Mouse (Mus musculus): ENCODE results near the gene Grk4. TPM values are rescaled to one million over a fixed set of nuclear protein-coding genes. Genes with fewer than 3 reads are reported as not detected.

Grk4 gene
- polyA plus RNA-seq, 1 experiment from 2014 or later, result 3.6 TPM

GRCm38 (mm10) chr5:34652961-34653360 is 7.2 kb upstream of the Grk4 start:
- Histone ChIP-seq H3K4me3 (no peak overlapping the region), H3K9me3 (replicated peaks) (no peaks in the 10 kb centered on the region), H3K9ac (no peak overlapping the region), H3K36me3 (peaks cover 90% of the 10 kb centered on the region), H3K4me1 (replicated peaks) (peaks cover 13% of the 10 kb centered on the region), H3K27ac (ENCODE audit: poor library complexity, severe bottlenecking) (no peak overlapping the region), H3K27me3 (replicated peaks) (no peaks in the 10 kb centered on the region), H3K4me2 (no peak overlapping the region)
- WGBS, result 88% methylated on average over 5 of the region's 5 CpGs
- no peak for ATAC-seq (ENCODE audit: insufficient number of reproducible peaks, low FRiP score)

- Histone ChIP-seq H3K9ac (no peak overlapping the region), H3K27me3 (replicated peaks) (no peaks in the 10 kb centered on the region), H3K27ac (ENCODE audit: poor library complexity, severe bottlenecking) (no peak overlapping the region), H3K36me3 (peaks cover 73% of the 10 kb centered on the region), H3K9me3 (replicated peaks) (no peaks in the 10 kb centered on the region), H3K4me3 (no peak overlapping the region), H3K4me2 (no peak overlapping the region), H3K4me1 (replicated peaks) (peaks cover 19% of the 10 kb centered on the region)
- 54% methylated on average over 9 of the region's 9 CpGs for WGBS
- ATAC-seq (ENCODE audit: insufficient number of reproducible peaks, low FRiP score), result no peak
Measured at GRCm38 (mm10) chr5:34654881-34655280, 5.3 kb upstream of the Grk4 start.

- no peak for ATAC-seq (ENCODE audit: insufficient number of reproducible peaks, low FRiP score)
- Histone ChIP-seq H3K36me3 (peaks cover 46% of the 10 kb centered on the region), H3K9me3 (replicated peaks) (no peaks in the 10 kb centered on the region), H3K9ac (no peak overlapping the region), H3K27me3 (replicated peaks) (no peaks in the 10 kb centered on the region), H3K4me2 (no peak overlapping the region), H3K27ac (ENCODE audit: poor library complexity, severe bottlenecking) (no peak overlapping the region), H3K4me3 (no peak overlapping the region), H3K4me1 (replicated peaks) (peaks cover 22% of the 10 kb centered on the region)
- 88% methylated on average over 8 of the region's 8 CpGs for WGBS
Measured at GRCm38 (mm10) chr5:34657556-34657955, 2.6 kb upstream of the Grk4 start.

- Histone ChIP-seq H3K36me3 (peaks cover 16% of the 10 kb centered on the region), H3K4me2 (peak overlapping the region; percentile 70), H3K27ac (ENCODE audit: poor library complexity, severe bottlenecking) (peak overlapping the region; percentile 88), H3K9me3 (replicated peaks) (no peaks in the 10 kb centered on the region), H3K9ac (peak overlapping the region; percentile 75), H3K4me1 (replicated peaks) (peaks cover 9% of the 10 kb centered on the region), H3K4me3 (peak overlapping the region; percentile 75), H3K27me3 (replicated peaks) (no peaks in the 10 kb centered on the region)
- under 1% methylated on average over 56 of the region's 57 CpGs for WGBS
- no peak for ATAC-seq (ENCODE audit: insufficient number of reproducible peaks, low FRiP score)
Measured at GRCm38 (mm10) chr5:34660591-34661130, 482 bp downstream of the Grk4 start.

GRCm38 (mm10) chr5:34661909-34662308 is 1.7 kb downstream of the Grk4 start:
- H3K27me3 ChIP-seq (replicated peaks), result no peaks in the 10 kb centered on the region
- H3K4me3 ChIP-seq, result no peak overlapping the region
- H3K9ac ChIP-seq, result no peak overlapping the region
- ATAC-seq (ENCODE audit: insufficient number of reproducible peaks, low FRiP score), result no peak
- H3K4me2 ChIP-seq, result no peak overlapping the region
- H3K27ac ChIP-seq (ENCODE audit: poor library complexity, severe bottlenecking), result no peak overlapping the region
- peaks cover 9% of the 10 kb centered on the region for H3K4me1 ChIP-seq (replicated peaks)
- peaks cover 7% of the 10 kb centered on the region; the same call in 1 of the 2 replicates for H3K36me3 ChIP-seq
- H3K9me3 ChIP-seq (replicated peaks), result no peaks in the 10 kb centered on the region
- WGBS, result 78% methylated on average over 4 of the region's 4 CpGs

GRCm38 (mm10) chr5:34663231-34663630 is 3.1 kb downstream of the Grk4 start:
- ATAC-seq (ENCODE audit: insufficient number of reproducible peaks, low FRiP score), result no peak
- no peaks in the 10 kb centered on the region for H3K9me3 ChIP-seq (replicated peaks)
- H3K4me2 ChIP-seq, result no peak overlapping the region
- no peaks in the 10 kb centered on the region for H3K27me3 ChIP-seq (replicated peaks)
- 79% methylated on average over 2 of the region's 2 CpGs for WGBS
- no peaks in the 10 kb centered on the region for H3K36me3 ChIP-seq
- H3K27ac ChIP-seq (ENCODE audit: poor library complexity, severe bottlenecking), result no peak overlapping the region
- H3K9ac ChIP-seq, result no peak overlapping the region
- H3K4me1 ChIP-seq (replicated peaks), result peaks cover 9% of the 10 kb centered on the region
- H3K4me3 ChIP-seq, result no peak overlapping the region

GRCm38 (mm10) chr5:34669493-34669892 is 9.3 kb downstream of the Grk4 start:
- no peak overlapping the region for H3K4me3 ChIP-seq
- no peak for ATAC-seq (ENCODE audit: insufficient number of reproducible peaks, low FRiP score)

GRCm38 (mm10) chr5:34670280-34670679 is 10.1 kb downstream of the Grk4 start:
- peaks cover 18% of the 10 kb centered on the region for H3K36me3 ChIP-seq
- no peaks in the 10 kb centered on the region for H3K9me3 ChIP-seq (replicated peaks)
- H3K27me3 ChIP-seq (replicated peaks), result no peaks in the 10 kb centered on the region
- H3K9ac ChIP-seq, result no peak overlapping the region
- no peaks in the 10 kb centered on the region for H3K4me1 ChIP-seq (replicated peaks)
- no peak overlapping the region for H3K27ac ChIP-seq (ENCODE audit: poor library complexity, severe bottlenecking)
- no peak overlapping the region for H3K4me2 ChIP-seq
- no peak overlapping the region for H3K4me3 ChIP-seq
- no peak for ATAC-seq (ENCODE audit: insufficient number of reproducible peaks, low FRiP score)
- WGBS, result 79% methylated on average over 4 of the region's 4 CpGs

More at GRCm38 (mm10) chr5:34669493-34669892, 9.3 kb downstream of the Grk4 start:
- WGBS, result 69% methylated on average over 2 of the region's 2 CpGs
- H3K4me2 ChIP-seq, result no peak overlapping the region
- peaks cover 18% of the 10 kb centered on the region for H3K36me3 ChIP-seq
- no peak overlapping the region for H3K27ac ChIP-seq (ENCODE audit: poor library complexity, severe bottlenecking)
- H3K9ac ChIP-seq, result no peak overlapping the region
- no peaks in the 10 kb centered on the region for H3K4me1 ChIP-seq (replicated peaks)
- no peaks in the 10 kb centered on the region for H3K27me3 ChIP-seq (replicated peaks)
- H3K9me3 ChIP-seq (replicated peaks), result no peaks in the 10 kb centered on the region

GRCm38 (mm10) chr5:34689868-34690267 is 29.7 kb downstream of the Grk4 start:
- no peaks in the 10 kb centered on the region for H3K9me3 ChIP-seq (replicated peaks)
- H3K4me3 ChIP-seq, result no peak overlapping the region
- H3K27me3 ChIP-seq (replicated peaks), result no peaks in the 10 kb centered on the region
- WGBS, result 84% methylated on average over 1 of the region's 1 CpGs
- no peak overlapping the region for H3K4me2 ChIP-seq
- H3K4me1 ChIP-seq (replicated peaks), result no peaks in the 10 kb centered on the region
- H3K27ac ChIP-seq (ENCODE audit: poor library complexity, severe bottlenecking), result no peak overlapping the region
- no peak for ATAC-seq (ENCODE audit: insufficient number of reproducible peaks, low FRiP score)
- no peaks in the 10 kb centered on the region for H3K36me3 ChIP-seq
- H3K9ac ChIP-seq, result no peak overlapping the region

- Histone ChIP-seq H3K9me3 (replicated peaks) (no peaks in the 10 kb centered on the region), H3K4me2 (no peak overlapping the region), H3K27ac (ENCODE audit: poor library complexity, severe bottlenecking) (no peak overlapping the region), H3K9ac (no peak overlapping the region), H3K4me3 (no peak overlapping the region), H3K4me1 (replicated peaks) (no peaks in the 10 kb centered on the region), H3K36me3 (no peaks in the 10 kb centered on the region), H3K27me3 (replicated peaks) (no peaks in the 10 kb centered on the region)
- 47% methylated on average over 2 of the region's 2 CpGs for WGBS
- no peak for ATAC-seq (ENCODE audit: insufficient number of reproducible peaks, low FRiP score)
Measured at GRCm38 (mm10) chr5:34692782-34693181, 32.6 kb downstream of the Grk4 start.

GRCm38 (mm10) chr5:34695521-34695920 is 35.3 kb downstream of the Grk4 start:
- no peak overlapping the region for H3K27ac ChIP-seq (ENCODE audit: poor library complexity, severe bottlenecking)
- no peaks in the 10 kb centered on the region for H3K27me3 ChIP-seq (replicated peaks)
- ATAC-seq (ENCODE audit: insufficient number of reproducible peaks, low FRiP score), result no peak
- no peaks in the 10 kb centered on the region for H3K9me3 ChIP-seq (replicated peaks)
- H3K4me2 ChIP-seq, result no peak overlapping the region
- WGBS, result 75% methylated on average over 5 of the region's 5 CpGs
- H3K9ac ChIP-seq, result no peak overlapping the region
- no peaks in the 10 kb centered on the region for H3K4me1 ChIP-seq (replicated peaks)
- no peak overlapping the region for H3K4me3 ChIP-seq
- no peaks in the 10 kb centered on the region for H3K36me3 ChIP-seq

GRCm38 (mm10) chr5:34708436-34708835 is 48.3 kb downstream of the Grk4 start:
- Histone ChIP-seq H3K4me2 (no peak overlapping the region), H3K9ac (no peak overlapping the region), H3K36me3 (no peaks in the 10 kb centered on the region), H3K27ac (ENCODE audit: poor library complexity, severe bottlenecking) (no peak overlapping the region), H3K4me3 (no peak overlapping the region), H3K9me3 (replicated peaks) (no peaks in the 10 kb centered on the region), H3K4me1 (replicated peaks) (no peaks in the 10 kb centered on the region), H3K27me3 (replicated peaks) (no peaks in the 10 kb centered on the region)
- whole genome bisulfite sequencing, result 74% methylated on average over 1 of the region's 1 CpGs
- ATAC-seq (ENCODE audit: insufficient number of reproducible peaks, low FRiP score), result no peak

All from heart, embryonic 12.5 days (tissue).